Mouse (Mus musculus) forebrain, embryonic 10.5 days (tissue): ENCODE results near the gene Pkn1. TPM values are rescaled to one million over a fixed set of nuclear protein-coding genes. Genes with fewer than 3 reads are reported as not detected.

ENCODE experiments used
- DNase-seq: peaks from one replicate; pipeline ENCODE4 v3.0.0-alpha.2; 2017; ENCODE audit warnings: low spot score; ENCODE audit errors: extremely low spot score
- H3K27ac ChIP-seq: fragments of 300-500 bp; sonication (generic); 2 replicates; pipeline ENCODE4 v1.5.1; 2016; ENCODE audit warnings: mild to moderate bottlenecking
- H3K27me3 ChIP-seq: fragments of 300-500 bp; sonication (generic); 2 replicates; pipeline ENCODE4 v1.6.1; 2016; ENCODE audit warnings: mild to moderate bottlenecking; ENCODE audit not compliant: poor library complexity, severe bottlenecking
- H3K36me3 ChIP-seq: fragments of 300-500 bp; sonication (generic); replicated peaks from 2 replicates; pipeline ENCODE4 v1.6.1; 2016; ENCODE audit warnings: mild to moderate bottlenecking, moderate library complexity
- H3K4me1 ChIP-seq: fragments of 300-500 bp; sonication (generic); 2 replicates; pipeline ENCODE4 v1.6.1; 2016
- H3K4me3 ChIP-seq: fragments of 300-500 bp; sonication (generic); 2 replicates; pipeline ENCODE4 v1.5.1; 2016; ENCODE audit warnings: mild to moderate bottlenecking, moderate library complexity
- H3K9me3 ChIP-seq: fragments of 300-500 bp; sonication (generic); 2 replicates; pipeline ENCODE4 v1.6.1; 2016; ENCODE audit warnings: mild to moderate bottlenecking, moderate library complexity
- WGBS: fragments of 180-500 bp; shearing (Covaris S2); methylation state at CpG from one replicate; pipeline ENCODE4 v1.1.7; 2016; 5-methylcytosine and 5-hydroxymethylcytosine counted together
- polyA plus RNA-seq: library from polyadenylated mRNA; unstranded; fragments of >200 nt; fragmentation: Nextera tagmentation; extraction: Ambion mirVana; gene quantifications from 2 replicates; pipeline ENCODE4 v1.2.1, GENCODE M21; 2016

Gene Pkn1
- polyA plus RNA-seq, 1 experiment from 2014 or later: 29.0 TPM

DNA sequence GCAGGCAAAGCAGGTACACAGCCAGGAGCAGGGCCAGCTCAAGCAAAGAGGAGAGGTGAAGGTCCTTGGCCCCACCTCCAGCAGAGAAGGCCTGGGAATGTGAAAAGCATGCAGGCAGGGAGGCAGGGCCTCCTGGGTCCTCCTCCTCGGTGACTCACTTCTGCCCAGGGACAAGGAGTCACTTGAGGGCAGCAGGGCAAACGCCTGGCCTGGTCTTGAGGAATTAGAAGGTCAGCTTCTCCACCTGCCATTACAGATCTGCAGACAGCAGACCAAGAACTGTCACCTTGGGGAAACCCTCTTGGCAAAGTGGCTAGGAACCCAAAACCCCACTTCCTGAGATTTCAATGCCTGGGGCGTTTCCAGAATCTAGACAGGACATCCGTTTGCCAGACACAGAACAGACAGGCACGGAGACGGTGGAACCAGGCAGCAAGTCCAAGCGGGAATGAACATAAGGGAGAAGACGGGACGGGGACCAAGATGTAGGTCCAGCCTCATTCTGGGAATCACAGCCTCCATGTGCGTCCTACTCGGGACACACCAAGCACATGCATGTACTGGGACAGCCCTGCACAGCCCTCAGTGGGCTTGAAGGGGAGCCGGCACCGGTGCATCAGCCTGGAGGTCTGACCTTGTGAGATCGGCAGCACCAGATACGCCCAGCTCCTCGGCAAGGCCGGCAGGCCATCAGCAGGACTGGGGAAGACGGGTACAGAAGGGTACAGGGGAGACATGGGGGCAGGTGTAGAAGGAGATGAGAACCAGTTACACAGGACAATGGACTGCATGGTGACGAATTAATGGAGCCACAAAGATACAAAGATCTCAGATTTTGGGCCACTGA, 1.4 kb downstream of the Pkn1 start:
- WGBS: 66% methylated on average over 19 of the region's 19 CpGs
- H3K27me3 ChIP-seq: no peaks in the 10 kb centered on the region
- no peak for DNase-seq
- peak overlapping the region; percentile 92 for H3K4me3 ChIP-seq
- H3K36me3 ChIP-seq: peaks cover 3% of the 10 kb centered on the region
- peaks cover 44% of the 10 kb centered on the region for H3K4me1 ChIP-seq
- H3K27ac ChIP-seq: peak overlapping the region; percentile 94
- H3K9me3 ChIP-seq: 0 out of 2 replicates have a peak, but pooled peaks cover 4% of the 10 kb centered on the region

DNA sequence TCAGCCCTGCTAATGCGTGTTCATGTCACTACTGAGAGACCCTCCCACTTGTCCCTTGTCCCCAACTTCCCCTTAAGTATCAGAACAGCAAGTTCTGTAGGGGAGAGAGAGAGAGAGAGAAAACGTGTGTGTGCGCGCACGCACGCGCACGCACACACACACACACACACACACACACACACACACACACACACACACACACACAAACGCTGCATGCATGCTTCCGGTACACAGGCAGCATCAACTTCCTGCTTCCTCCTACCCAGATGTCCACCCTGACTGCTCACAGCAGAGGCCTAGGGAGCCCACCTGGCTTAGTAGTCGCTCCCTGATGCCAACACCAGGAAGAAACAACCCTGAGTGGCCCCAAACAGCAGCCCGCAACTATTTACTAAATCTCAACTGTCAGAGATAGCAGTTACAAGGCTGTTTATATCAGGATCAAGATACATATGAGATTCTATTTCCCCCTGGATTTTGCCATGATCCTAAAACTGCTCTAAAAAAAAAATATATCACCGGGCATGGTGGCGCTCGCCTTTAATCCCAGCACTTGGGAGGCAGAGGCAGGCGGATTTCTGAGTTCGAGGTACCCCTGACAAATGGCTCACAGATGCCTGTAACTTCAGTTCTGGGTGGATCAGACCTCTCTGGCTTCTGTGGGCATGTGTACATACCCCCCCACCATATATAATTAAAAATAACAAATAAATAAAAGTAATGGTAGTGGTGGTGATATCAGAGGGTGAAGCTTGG, 3.5 kb downstream of the Pkn1 start:
- H3K9me3 ChIP-seq: no peaks in the 10 kb centered on the region
- no peak overlapping the region for H3K27ac ChIP-seq
- H3K4me1 ChIP-seq: peaks cover 39% of the 10 kb centered on the region
- DNase-seq: no peak
- H3K4me3 ChIP-seq: no peak overlapping the region
- H3K27me3 ChIP-seq: no peaks in the 10 kb centered on the region
- 91% methylated on average over 16 of the region's 17 CpGs for WGBS
- peaks cover 23% of the 10 kb centered on the region for H3K36me3 ChIP-seq

DNA sequence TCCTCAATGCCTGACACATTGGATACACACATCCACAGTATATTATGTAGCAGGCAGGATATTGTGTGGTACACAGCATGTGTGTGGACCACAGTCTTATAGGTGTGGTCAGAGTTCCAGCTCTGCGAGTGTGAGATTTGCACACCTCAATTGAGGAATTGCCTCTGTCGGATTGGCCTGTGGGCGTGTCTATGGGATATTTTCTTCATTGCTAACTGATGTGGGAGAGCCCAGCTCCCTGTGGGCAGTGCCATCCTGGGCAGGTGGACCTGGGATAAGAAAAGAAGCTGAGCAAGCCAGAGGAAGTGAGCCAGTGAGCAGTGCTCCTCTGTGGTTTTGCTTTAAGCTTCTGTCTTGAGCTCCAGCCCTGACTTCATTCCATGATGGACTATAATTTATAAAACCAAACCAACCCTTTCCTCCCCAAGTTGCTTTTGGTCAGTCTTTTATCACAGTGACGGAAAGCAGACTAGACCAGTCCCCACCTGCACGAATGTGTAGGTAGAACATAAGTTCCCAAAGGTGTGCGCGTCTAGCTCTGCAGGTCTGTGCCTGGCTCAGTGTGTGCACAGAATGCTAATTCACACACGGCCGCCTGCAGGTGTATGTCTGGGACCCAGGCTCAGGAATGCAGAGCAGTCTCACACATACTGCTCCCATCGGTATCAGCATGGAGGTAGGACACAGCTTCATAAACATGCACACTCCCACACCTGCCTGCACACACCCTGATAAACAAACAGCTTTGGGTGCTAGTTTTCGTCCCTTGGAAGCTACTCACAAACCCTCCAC, 4.4 kb downstream of the Pkn1 start:
- peaks cover 32% of the 10 kb centered on the region for H3K36me3 ChIP-seq
- H3K4me1 ChIP-seq: peaks cover 29% of the 10 kb centered on the region
- no peaks in the 10 kb centered on the region for H3K27me3 ChIP-seq
- WGBS: 87% methylated on average over 11 of the region's 11 CpGs
- no peaks in the 10 kb centered on the region for H3K9me3 ChIP-seq
- DNase-seq: no peak
- no peak overlapping the region for H3K4me3 ChIP-seq
- no peak overlapping the region for H3K27ac ChIP-seq

DNA sequence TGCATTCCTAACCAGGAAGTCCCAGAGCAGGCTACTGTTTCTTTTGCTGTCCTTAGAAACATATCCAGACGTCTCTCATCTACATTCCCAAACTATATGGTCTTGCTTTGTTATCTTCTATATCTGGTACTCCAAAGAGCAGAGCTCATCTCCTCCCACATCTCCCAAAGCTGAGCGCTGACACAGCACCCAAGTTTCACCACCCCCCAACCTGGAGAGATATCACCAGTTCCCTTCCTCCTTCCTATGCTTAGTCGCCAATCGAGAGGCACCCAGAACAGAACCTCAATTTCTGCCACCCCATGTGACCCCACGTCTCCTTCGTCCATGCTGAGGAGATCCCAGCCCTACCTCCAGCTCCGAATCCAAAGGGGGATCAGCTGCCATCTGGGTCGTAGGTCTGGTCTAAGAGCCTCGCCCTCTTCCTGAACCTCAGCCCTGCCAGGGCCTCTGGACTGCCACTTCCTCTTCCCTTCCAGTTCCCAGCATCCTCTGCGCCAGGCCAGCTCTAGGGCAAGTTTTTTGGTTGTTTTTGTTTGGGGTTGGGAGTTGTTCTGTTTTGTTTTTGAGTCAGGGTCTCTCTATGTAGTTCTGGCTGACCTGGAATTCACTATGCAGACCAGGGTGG, 5.3 kb downstream of the Pkn1 start:
- Histone ChIP-seq H3K4me1 (peaks cover 21% of the 10 kb centered on the region), H3K27me3 (no peaks in the 10 kb centered on the region), H3K27ac (no peak overlapping the region), H3K36me3 (peaks cover 36% of the 10 kb centered on the region), H3K9me3 (no peaks in the 10 kb centered on the region), H3K4me3 (no peak overlapping the region)
- 86% methylated on average over 10 of the region's 10 CpGs for WGBS
- DNase-seq: no peak

DNA sequence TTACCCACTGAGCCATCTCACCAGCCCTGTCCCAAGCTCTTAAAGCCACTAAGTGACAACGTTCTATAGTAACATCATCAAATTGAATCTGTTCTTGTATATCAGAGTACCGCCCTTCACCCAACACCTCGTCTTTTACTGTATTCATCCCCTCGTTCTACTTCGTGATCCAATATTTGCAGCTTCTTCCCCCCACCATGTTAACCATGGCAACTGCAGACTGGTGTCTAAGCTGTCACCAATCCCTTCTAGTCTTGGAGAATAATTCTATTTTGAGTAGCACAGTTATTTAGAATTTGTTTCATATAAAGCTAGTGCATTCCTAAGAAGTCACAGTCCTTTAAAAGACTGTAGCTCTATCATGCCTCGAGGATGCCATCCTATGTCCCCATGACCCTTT, 9.7 kb downstream of the Pkn1 start:
- H3K4me1 ChIP-seq: no peaks in the 10 kb centered on the region; the same call in 1 of the 2 replicates
- DNase-seq: no peak
- no peak overlapping the region for H3K4me3 ChIP-seq
- 94% methylated on average over 6 of the region's 6 CpGs for WGBS
- no peaks in the 10 kb centered on the region for H3K27me3 ChIP-seq
- peaks cover 71% of the 10 kb centered on the region for H3K36me3 ChIP-seq
- no peak overlapping the region for H3K27ac ChIP-seq
- no peaks in the 10 kb centered on the region for H3K9me3 ChIP-seq

DNA sequence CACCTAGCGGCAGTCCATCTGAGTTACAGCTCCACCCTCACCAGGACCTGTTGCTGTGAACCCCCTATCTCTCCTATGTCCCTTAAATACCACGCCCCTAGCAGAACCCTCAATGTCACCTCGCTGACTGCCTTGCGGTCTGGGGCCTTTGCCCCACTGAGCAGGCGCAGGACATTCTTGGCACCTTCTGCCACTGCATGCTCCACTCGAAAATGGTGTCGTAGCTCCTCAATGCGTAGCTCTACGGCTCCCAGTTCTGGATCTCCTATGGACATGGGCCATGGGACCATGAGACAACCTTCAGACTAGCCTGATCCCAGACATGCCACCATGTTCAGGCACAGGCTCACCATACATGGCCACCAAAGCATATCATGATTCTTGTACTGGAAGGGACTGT, 14.5 kb downstream of the Pkn1 start:
- 92% methylated on average over 9 of the region's 9 CpGs for WGBS
- Histone ChIP-seq H3K4me1 (peaks cover 16% of the 10 kb centered on the region), H3K9me3 (no peaks in the 10 kb centered on the region), H3K27ac (no peak overlapping the region), H3K4me3 (no peak overlapping the region), H3K36me3 (peaks cover 83% of the 10 kb centered on the region), H3K27me3 (no peaks in the 10 kb centered on the region)
- no peak for DNase-seq

DNA sequence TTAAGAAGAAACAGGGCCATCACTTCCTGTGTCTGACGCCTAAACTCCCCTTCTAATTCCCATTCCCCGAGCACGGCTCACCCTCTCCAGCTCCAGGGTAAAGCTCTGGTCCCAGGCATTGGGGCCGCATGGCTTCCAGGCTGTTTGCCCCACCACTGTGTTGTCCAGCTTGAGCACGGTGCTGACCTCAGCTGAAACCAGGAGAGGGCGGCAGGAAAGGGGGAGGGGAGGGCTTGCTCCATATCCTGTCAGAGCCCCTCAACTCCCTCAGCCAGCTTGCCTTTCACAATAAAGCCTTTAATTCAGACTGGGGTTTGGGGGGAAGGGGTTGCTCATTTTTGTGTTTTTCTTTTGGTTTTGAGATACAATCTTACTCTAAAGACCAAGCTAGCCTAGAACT, 17.9 kb downstream of the Pkn1 start:
- 30% methylated on average over 6 of the region's 6 CpGs for WGBS
- Histone ChIP-seq H3K9me3 (no peaks in the 10 kb centered on the region), H3K27ac (peak overlapping the region; percentile 58), H3K27me3 (no peaks in the 10 kb centered on the region), H3K4me3 (no peak overlapping the region), H3K4me1 (peaks cover 16% of the 10 kb centered on the region), H3K36me3 (peaks cover 96% of the 10 kb centered on the region)
- DNase-seq: no peak

DNA sequence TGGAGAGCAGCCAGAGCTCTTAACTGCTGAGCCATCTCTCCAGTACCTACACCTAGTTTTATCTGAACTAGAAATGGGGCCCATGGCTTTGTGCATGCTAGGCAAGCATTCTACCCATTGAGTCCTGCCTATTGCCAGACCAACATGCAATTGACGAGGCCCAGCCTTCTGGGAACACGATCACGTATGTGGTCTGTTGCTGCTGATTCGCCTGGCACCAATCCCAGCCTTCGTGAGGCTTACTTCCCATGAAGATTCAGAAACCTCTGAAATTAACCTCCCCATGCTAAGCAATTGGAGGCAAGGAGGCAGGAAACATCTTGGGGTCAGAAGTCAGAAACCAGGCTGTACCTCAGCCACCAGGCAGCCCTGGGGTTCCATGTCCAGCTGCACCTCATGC, 18.4 kb downstream of the Pkn1 start:
- Histone ChIP-seq H3K36me3 (peaks cover 96% of the 10 kb centered on the region), H3K27ac (peak overlapping the region; percentile 58), H3K4me1 (peaks cover 16% of the 10 kb centered on the region), H3K4me3 (no peak overlapping the region), H3K9me3 (no peaks in the 10 kb centered on the region), H3K27me3 (no peaks in the 10 kb centered on the region)
- WGBS: 85% methylated on average over 5 of the region's 5 CpGs
- DNase-seq: no peak

DNA sequence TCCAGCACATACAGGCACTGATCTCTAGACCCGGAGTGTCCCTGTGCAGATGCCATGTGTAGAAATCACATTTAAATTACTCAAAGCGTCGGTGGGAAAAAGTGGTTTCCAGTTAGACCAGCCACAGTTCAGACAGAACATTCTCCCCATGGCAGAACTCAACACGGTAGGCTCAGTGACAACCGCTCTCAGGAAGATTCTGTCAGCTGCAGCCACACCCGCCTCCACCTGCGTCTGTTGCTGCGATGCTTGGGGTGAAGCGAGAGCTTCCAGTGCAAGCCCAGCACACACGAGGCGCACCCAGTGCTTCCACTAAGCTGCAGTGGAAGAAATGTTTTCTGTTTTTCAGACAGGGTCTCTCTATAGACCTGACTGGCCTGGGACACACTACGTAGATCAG, 19.1 kb downstream of the Pkn1 start:
- H3K36me3 ChIP-seq: peaks cover 94% of the 10 kb centered on the region

DNA sequence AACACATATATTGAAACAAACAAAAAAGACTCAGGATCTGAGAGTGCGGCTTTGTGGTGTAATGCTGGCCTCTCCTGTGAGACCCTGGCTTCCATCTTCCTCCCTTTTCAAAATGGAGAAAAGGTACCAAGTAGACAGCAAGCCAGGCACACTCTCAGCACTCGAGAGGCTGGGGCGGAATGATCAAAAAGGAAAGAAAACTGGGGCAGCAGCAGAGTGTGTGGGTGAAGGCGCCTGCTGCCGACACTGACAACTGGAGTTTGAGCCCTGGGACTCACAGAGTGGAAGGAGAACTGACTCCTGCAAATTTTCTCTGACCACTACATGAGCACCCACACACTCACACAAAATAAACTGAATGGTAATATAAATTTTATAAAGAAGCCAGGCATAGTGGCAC, 24.5 kb downstream of the Pkn1 start:
- WGBS: 89% methylated on average over 5 of the region's 5 CpGs
- no peak overlapping the region for H3K27ac ChIP-seq
- no peak for DNase-seq
- no peaks in the 10 kb centered on the region for H3K27me3 ChIP-seq
- peaks cover 94% of the 10 kb centered on the region for H3K36me3 ChIP-seq
- H3K4me1 ChIP-seq: peaks cover 5% of the 10 kb centered on the region; the same call in 1 of the 2 replicates
- H3K4me3 ChIP-seq: no peak overlapping the region
- no peaks in the 10 kb centered on the region for H3K9me3 ChIP-seq

More for the DNA sequence above, 19.1 kb downstream of the Pkn1 start:
- Histone ChIP-seq H3K27ac (no peak overlapping the region), H3K27me3 (no peaks in the 10 kb centered on the region), H3K4me1 (peaks cover 16% of the 10 kb centered on the region), H3K9me3 (no peaks in the 10 kb centered on the region), H3K4me3 (no peak overlapping the region)
- WGBS: 91% methylated on average over 12 of the region's 12 CpGs
- no peak for DNase-seq

DNA sequence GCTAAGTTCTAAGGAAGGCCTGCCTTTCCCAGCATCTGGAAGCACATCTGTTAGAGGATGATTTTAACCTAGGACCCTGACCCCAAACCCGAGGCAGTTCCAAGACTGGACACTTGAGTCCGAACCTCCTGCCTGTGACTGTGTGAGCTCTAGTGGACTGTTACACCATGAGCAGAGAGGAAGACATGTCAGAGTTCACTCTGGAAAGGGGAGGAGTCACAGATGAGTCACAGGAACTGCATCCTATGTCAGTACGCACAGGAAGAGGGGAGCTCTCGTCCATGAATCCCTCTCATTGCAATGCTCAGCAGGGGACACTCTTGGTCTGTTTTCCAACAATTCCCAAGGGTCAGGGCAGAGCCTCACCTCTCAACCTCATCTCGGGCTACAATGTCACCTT, 26.0 kb downstream of the Pkn1 start:
- H3K27me3 ChIP-seq: peaks cover 12% of the 10 kb centered on the region
- H3K27ac ChIP-seq: no peak overlapping the region
- H3K4me3 ChIP-seq: no peak overlapping the region
- peaks cover 18% of the 10 kb centered on the region for H3K4me1 ChIP-seq
- DNase-seq: no peak
- H3K9me3 ChIP-seq: no peaks in the 10 kb centered on the region
- WGBS: 70% methylated on average over 5 of the region's 5 CpGs
- H3K36me3 ChIP-seq: peaks cover 88% of the 10 kb centered on the region

DNA sequence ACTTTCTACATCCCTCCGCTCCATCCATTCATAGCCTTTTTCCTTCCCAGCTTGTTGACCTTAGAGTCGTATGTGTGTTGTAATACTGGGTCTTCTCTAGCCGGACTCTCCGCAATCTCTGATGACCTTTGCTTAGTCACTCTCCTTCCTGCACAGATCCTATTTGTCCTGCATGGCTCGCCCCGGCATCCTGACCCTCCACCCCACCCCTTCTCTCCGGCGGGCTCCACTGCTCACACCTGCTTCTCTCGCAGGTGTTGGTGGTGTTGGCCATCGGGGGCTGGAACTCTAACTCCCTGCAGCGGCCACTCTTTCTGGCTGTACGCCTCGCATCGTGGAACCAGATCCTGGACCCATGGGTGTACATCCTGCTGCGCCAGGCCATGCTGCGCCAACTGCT, 30.0 kb downstream of the Pkn1 start:
- Histone ChIP-seq H3K9me3 (no peaks in the 10 kb centered on the region), H3K36me3 (peaks cover 62% of the 10 kb centered on the region), H3K27ac (peak overlapping the region; percentile 71), H3K4me3 (peak overlapping the region; percentile 47), H3K27me3 (peaks cover 31% of the 10 kb centered on the region), H3K4me1 (peaks cover 54% of the 10 kb centered on the region)
- 78% methylated on average over 16 of the region's 16 CpGs for WGBS
- DNase-seq: no peak
